Mouse (Mus musculus): ENCODE data around the gene Mrgprb2. TPM values are rescaled to one million over a fixed set of nuclear protein-coding genes. Genes with fewer than 3 reads are reported as not detected.

Mrgprb2 gene
- polyA plus RNA-seq (2014; fragmentation: Illumina TruSeq; extraction: RNeasy Lipid Tissue Mini Kit (QIAGEN cat#74804); ENCODE audit: low read depth, low replicate concordance): 0.70 TPM

DNA sequence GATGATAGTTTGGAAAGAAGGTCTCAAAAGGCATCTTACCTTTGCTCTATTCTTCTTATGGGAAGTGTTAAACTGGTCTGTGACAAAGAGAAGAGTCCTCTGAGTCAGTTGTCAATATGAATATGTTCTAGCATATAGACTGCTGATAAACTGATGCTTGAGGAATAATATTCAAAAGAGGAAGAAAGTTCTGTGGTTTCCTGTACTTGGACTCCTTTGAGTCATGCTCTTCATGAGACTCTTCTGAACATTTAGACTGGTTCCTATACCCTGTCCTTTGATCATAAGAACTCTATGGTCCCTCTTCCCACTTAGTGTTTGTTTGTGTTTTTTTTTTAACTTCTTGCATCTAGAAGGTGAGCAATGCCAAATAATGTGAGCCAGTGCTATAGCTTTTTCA is at the start of gene Mrgprb2:
Gene Mrgprb2, minus strand, starts transcription at position 101 of the 400 bp plus-strand sequence.

Other genes starting within 250 kb of the Mrgprb2 start
- 0.32 TPM for gene Mrgprb8, start 169.6 kb downstream of the Mrgprb2 start, polyA plus RNA-seq (2014; fragmentation: Illumina TruSeq; extraction: RNeasy Lipid Tissue Mini Kit (QIAGEN cat#74804); ENCODE audit: low read depth, low replicate concordance)
- gene Mrgprb1, start 101.7 kb downstream of the Mrgprb2 start, polyA plus RNA-seq (2014; fragmentation: Illumina TruSeq; extraction: RNeasy Lipid Tissue Mini Kit (QIAGEN cat#74804); ENCODE audit: low read depth, low replicate concordance): not detected
- gene Mrgprx2, start 58.8 kb downstream of the Mrgprb2 start, polyA plus RNA-seq (2014; fragmentation: Illumina TruSeq; extraction: RNeasy Lipid Tissue Mini Kit (QIAGEN cat#74804); ENCODE audit: low read depth, low replicate concordance): not detected
- 0.22 TPM for gene Mrgprb3, start 85.7 kb upstream of the Mrgprb2 start, polyA plus RNA-seq (2014; fragmentation: Illumina TruSeq; extraction: RNeasy Lipid Tissue Mini Kit (QIAGEN cat#74804); ENCODE audit: low read depth, low replicate concordance)
- gene Zdhhc13, start 230.9 kb upstream of the Mrgprb2 start, polyA plus RNA-seq (2014; fragmentation: Illumina TruSeq; extraction: RNeasy Lipid Tissue Mini Kit (QIAGEN cat#74804); ENCODE audit: low read depth, low replicate concordance): 31.1 TPM